Mouse (Mus musculus): ENCODE measurements around the gene Gm15262.

DNA sequence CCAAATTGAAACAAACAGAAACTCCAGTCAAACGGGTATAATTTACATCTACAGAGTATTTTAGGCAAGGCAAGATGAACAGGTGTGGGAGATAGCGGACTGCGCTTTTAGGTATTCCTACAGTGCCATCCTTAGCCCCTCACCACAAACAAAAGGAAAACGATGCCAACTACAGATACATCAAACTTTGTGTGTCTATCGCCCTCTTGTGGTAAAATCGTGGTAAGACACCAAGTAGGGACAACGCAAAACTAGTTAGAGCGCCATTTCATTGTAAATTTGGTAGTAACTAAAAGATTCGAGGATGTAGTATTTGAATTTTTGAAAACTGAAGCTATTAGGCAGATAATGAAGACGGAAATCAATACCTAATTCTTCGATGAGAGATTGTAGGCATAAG is 83.7 kb downstream of the Gm15262 start:
- no peak for TF ChIP-seq POLR2A (IDR thresholded peaks at IDR 0.05; ENCODE audit: insufficient read depth, low read depth, low read length)
- no peak for TF ChIP-seq CTCF (IDR thresholded peaks at IDR 0.05; ENCODE audit: insufficient read depth, low read depth, low read length)

Data from olfactory bulb, adult 2 months (tissue).